Mouse (Mus musculus): ENCODE measurements around the gene Stpg4. TPM values are rescaled to one million over a fixed set of nuclear protein-coding genes. Genes with fewer than 3 reads are reported as not detected.

Gene Stpg4
- polyA plus RNA-seq, 1 experiment from 2014 or later = not detected

- ATAC-seq (ENCODE audit: low FRiP score, low TSS enrichment) (no peak), DNase-seq (no peak)
- Histone ChIP-seq H3K36me3 (ENCODE audit: control insufficient read depth, insufficient read depth, low read length) (no peaks in the 10 kb centered on the region), H3K27me3 (ENCODE audit: control insufficient read depth, insufficient read depth, low read length) (no peaks in the 10 kb centered on the region), H3K27ac (replicated peaks; ENCODE audit: low read depth, low read length) (no peak overlapping the region), H3K4me1 (ENCODE audit: control insufficient read depth, insufficient read depth, low read length) (no peaks in the 10 kb centered on the region), H3K4me3 (replicated peaks; ENCODE audit: low read depth, low read length) (no peak overlapping the region), H3K9me3 (ENCODE audit: control insufficient read depth, low read length) (no peaks in the 10 kb centered on the region), H3K4me2 (ENCODE audit: low read length) (no peak overlapping the region), H3K9ac (replicated peaks; ENCODE audit: low read length) (no peak overlapping the region)
- WGBS = 79% methylated on average over 4 of the region's 4 CpGs
Measured at GRCm38 (mm10) chr17:87403462-87403861, 24.1 kb downstream of the Stpg4 start.

- DNase-seq (no peak), ATAC-seq (ENCODE audit: low FRiP score, low TSS enrichment) (no peak)
- WGBS = 90% methylated on average over 11 of the region's 11 CpGs
- no peak overlapping the region for H3K4me3 ChIP-seq (replicated peaks; ENCODE audit: low read depth, low read length)
- H3K4me2 ChIP-seq (ENCODE audit: low read length) = no peak overlapping the region
- no peaks in the 10 kb centered on the region for H3K27me3 ChIP-seq (ENCODE audit: control insufficient read depth, insufficient read depth, low read length)
- H3K27ac ChIP-seq (replicated peaks; ENCODE audit: low read depth, low read length) = no peak overlapping the region
- H3K4me1 ChIP-seq (ENCODE audit: control insufficient read depth, insufficient read depth, low read length) = no peaks in the 10 kb centered on the region
- H3K36me3 ChIP-seq (ENCODE audit: control insufficient read depth, insufficient read depth, low read length) = no peaks in the 10 kb centered on the region
- H3K9me3 ChIP-seq (ENCODE audit: control insufficient read depth, low read length) = no peaks in the 10 kb centered on the region
- H3K9ac ChIP-seq (replicated peaks; ENCODE audit: low read length) = no peak overlapping the region
Measured at GRCm38 (mm10) chr17:87402444-87402843, 25.1 kb downstream of the Stpg4 start.

GRCm38 (mm10) chr17:87397088-87397487 is 30.5 kb downstream of the Stpg4 start:
- Histone ChIP-seq H3K36me3 (ENCODE audit: control insufficient read depth, insufficient read depth, low read length) (no peaks in the 10 kb centered on the region), H3K9ac (replicated peaks; ENCODE audit: low read length) (no peak overlapping the region), H3K4me3 (replicated peaks; ENCODE audit: low read depth, low read length) (no peak overlapping the region), H3K9me3 (ENCODE audit: control insufficient read depth, low read length) (no peaks in the 10 kb centered on the region), H3K4me1 (ENCODE audit: control insufficient read depth, insufficient read depth, low read length) (no peaks in the 10 kb centered on the region), H3K27ac (replicated peaks; ENCODE audit: low read depth, low read length) (no peak overlapping the region), H3K27me3 (ENCODE audit: control insufficient read depth, insufficient read depth, low read length) (no peaks in the 10 kb centered on the region), H3K4me2 (ENCODE audit: low read length) (no peak overlapping the region)
- DNase-seq (no peak), ATAC-seq (ENCODE audit: low FRiP score, low TSS enrichment) (no peak)
- WGBS = 83% methylated on average over 11 of the region's 11 CpGs

GRCm38 (mm10) chr17:87391242-87391641 is 36.3 kb downstream of the Stpg4 start:
- Histone ChIP-seq H3K4me1 (ENCODE audit: control insufficient read depth, insufficient read depth, low read length) (0 out of 2 replicates have a peak, but pooled peaks cover 3% of the 10 kb centered on the region), H3K27me3 (ENCODE audit: control insufficient read depth, insufficient read depth, low read length) (no peaks in the 10 kb centered on the region), H3K9me3 (ENCODE audit: control insufficient read depth, low read length) (no peaks in the 10 kb centered on the region), H3K4me3 (replicated peaks; ENCODE audit: low read depth, low read length) (no peak overlapping the region), H3K4me2 (ENCODE audit: low read length) (no peak overlapping the region), H3K36me3 (ENCODE audit: control insufficient read depth, insufficient read depth, low read length) (no peaks in the 10 kb centered on the region), H3K27ac (replicated peaks; ENCODE audit: low read depth, low read length) (no peak overlapping the region), H3K9ac (replicated peaks; ENCODE audit: low read length) (no peak overlapping the region)
- 74% methylated on average over 7 of the region's 7 CpGs for WGBS
- DNase-seq (peak; percentile 19), ATAC-seq (ENCODE audit: low FRiP score, low TSS enrichment) (no peak)

- Histone ChIP-seq H3K36me3 (ENCODE audit: control insufficient read depth, insufficient read depth, low read length) (no peaks in the 10 kb centered on the region), H3K4me2 (ENCODE audit: low read length) (no peak overlapping the region), H3K9ac (replicated peaks; ENCODE audit: low read length) (no peak overlapping the region), H3K27me3 (ENCODE audit: control insufficient read depth, insufficient read depth, low read length) (no peaks in the 10 kb centered on the region), H3K9me3 (ENCODE audit: control insufficient read depth, low read length) (no peaks in the 10 kb centered on the region), H3K27ac (replicated peaks; ENCODE audit: low read depth, low read length) (peak overlapping the region; percentile 13; the same call in 1 of the 2 replicates), H3K4me3 (replicated peaks; ENCODE audit: low read depth, low read length) (no peak overlapping the region), H3K4me1 (ENCODE audit: control insufficient read depth, insufficient read depth, low read length) (0 out of 2 replicates have a peak, but pooled peaks cover 3% of the 10 kb centered on the region)
- ATAC-seq (ENCODE audit: low FRiP score, low TSS enrichment) = no peak; the same call in 1 of the 2 replicates
- DNase-seq = peak; percentile 62
- 15% methylated on average over 4 of the region's 5 CpGs for WGBS
Measured at GRCm38 (mm10) chr17:87387068-87387467, 40.5 kb downstream of the Stpg4 start.

- Histone ChIP-seq H3K27me3 (ENCODE audit: control insufficient read depth, insufficient read depth, low read length) (no peaks in the 10 kb centered on the region), H3K9ac (replicated peaks; ENCODE audit: low read length) (no peak overlapping the region), H3K27ac (replicated peaks; ENCODE audit: low read depth, low read length) (no peak overlapping the region), H3K4me2 (ENCODE audit: low read length) (no peak overlapping the region), H3K4me3 (replicated peaks; ENCODE audit: low read depth, low read length) (no peak overlapping the region), H3K9me3 (ENCODE audit: control insufficient read depth, low read length) (no peaks in the 10 kb centered on the region), H3K4me1 (ENCODE audit: control insufficient read depth, insufficient read depth, low read length) (0 out of 2 replicates have a peak, but pooled peaks cover 3% of the 10 kb centered on the region), H3K36me3 (ENCODE audit: control insufficient read depth, insufficient read depth, low read length) (no peaks in the 10 kb centered on the region)
- no peak for ATAC-seq (ENCODE audit: low FRiP score, low TSS enrichment)
- no peak for DNase-seq
- 78% methylated on average over 3 of the region's 3 CpGs for WGBS
Measured at GRCm38 (mm10) chr17:87385835-87386234, 41.7 kb downstream of the Stpg4 start.

GRCm38 (mm10) chr17:87380681-87381080 is 46.9 kb downstream of the Stpg4 start:
- Histone ChIP-seq H3K9ac (replicated peaks; ENCODE audit: low read length) (no peak overlapping the region), H3K4me1 (ENCODE audit: control insufficient read depth, insufficient read depth, low read length) (peaks cover 32% of the 10 kb centered on the region), H3K4me2 (ENCODE audit: low read length) (no peak overlapping the region), H3K27ac (replicated peaks; ENCODE audit: low read depth, low read length) (no peak overlapping the region), H3K36me3 (ENCODE audit: control insufficient read depth, insufficient read depth, low read length) (no peaks in the 10 kb centered on the region), H3K9me3 (ENCODE audit: control insufficient read depth, low read length) (no peaks in the 10 kb centered on the region), H3K4me3 (replicated peaks; ENCODE audit: low read depth, low read length) (no peak overlapping the region), H3K27me3 (ENCODE audit: control insufficient read depth, insufficient read depth, low read length) (no peaks in the 10 kb centered on the region)
- WGBS = 74% methylated on average over 9 of the region's 9 CpGs
- DNase-seq = no peak
- no peak for ATAC-seq (ENCODE audit: low FRiP score, low TSS enrichment)

- Histone ChIP-seq H3K4me2 (ENCODE audit: low read length) (no peak overlapping the region), H3K27me3 (ENCODE audit: control insufficient read depth, insufficient read depth, low read length) (no peaks in the 10 kb centered on the region), H3K9me3 (ENCODE audit: control insufficient read depth, low read length) (no peaks in the 10 kb centered on the region), H3K4me1 (ENCODE audit: control insufficient read depth, insufficient read depth, low read length) (peaks cover 32% of the 10 kb centered on the region), H3K4me3 (replicated peaks; ENCODE audit: low read depth, low read length) (no peak overlapping the region), H3K27ac (replicated peaks; ENCODE audit: low read depth, low read length) (peak overlapping the region; percentile 52), H3K9ac (replicated peaks; ENCODE audit: low read length) (no peak overlapping the region; the same call in 1 of the 2 replicates), H3K36me3 (ENCODE audit: control insufficient read depth, insufficient read depth, low read length) (no peaks in the 10 kb centered on the region)
- WGBS = 49% methylated on average over 10 of the region's 10 CpGs
- DNase-seq (no peak), ATAC-seq (ENCODE audit: low FRiP score, low TSS enrichment) (no peak)
Measured at GRCm38 (mm10) chr17:87379821-87380220, 47.7 kb downstream of the Stpg4 start.

- no peak overlapping the region for H3K4me3 ChIP-seq (replicated peaks; ENCODE audit: low read depth, low read length)
- no peaks in the 10 kb centered on the region for H3K27me3 ChIP-seq (ENCODE audit: control insufficient read depth, insufficient read depth, low read length)
- no peaks in the 10 kb centered on the region for H3K36me3 ChIP-seq (ENCODE audit: control insufficient read depth, insufficient read depth, low read length)
- H3K9ac ChIP-seq (replicated peaks; ENCODE audit: low read length) = no peak overlapping the region
- peak overlapping the region; percentile 24; the same call in 1 of the 2 replicates for H3K4me2 ChIP-seq (ENCODE audit: low read length)
- WGBS = 65% methylated on average over 11 of the region's 11 CpGs
- H3K27ac ChIP-seq (replicated peaks; ENCODE audit: low read depth, low read length) = peak overlapping the region; percentile 76
- no peaks in the 10 kb centered on the region for H3K9me3 ChIP-seq (ENCODE audit: control insufficient read depth, low read length)
- H3K4me1 ChIP-seq (ENCODE audit: control insufficient read depth, insufficient read depth, low read length) = peaks cover 32% of the 10 kb centered on the region
- ATAC-seq (ENCODE audit: low FRiP score, low TSS enrichment) = no peak
- no peak for DNase-seq
Measured at GRCm38 (mm10) chr17:87379160-87379624, 48.3 kb downstream of the Stpg4 start.

All from midbrain, embryonic 14.5 days (tissue).